In the genomic region with DNA sequence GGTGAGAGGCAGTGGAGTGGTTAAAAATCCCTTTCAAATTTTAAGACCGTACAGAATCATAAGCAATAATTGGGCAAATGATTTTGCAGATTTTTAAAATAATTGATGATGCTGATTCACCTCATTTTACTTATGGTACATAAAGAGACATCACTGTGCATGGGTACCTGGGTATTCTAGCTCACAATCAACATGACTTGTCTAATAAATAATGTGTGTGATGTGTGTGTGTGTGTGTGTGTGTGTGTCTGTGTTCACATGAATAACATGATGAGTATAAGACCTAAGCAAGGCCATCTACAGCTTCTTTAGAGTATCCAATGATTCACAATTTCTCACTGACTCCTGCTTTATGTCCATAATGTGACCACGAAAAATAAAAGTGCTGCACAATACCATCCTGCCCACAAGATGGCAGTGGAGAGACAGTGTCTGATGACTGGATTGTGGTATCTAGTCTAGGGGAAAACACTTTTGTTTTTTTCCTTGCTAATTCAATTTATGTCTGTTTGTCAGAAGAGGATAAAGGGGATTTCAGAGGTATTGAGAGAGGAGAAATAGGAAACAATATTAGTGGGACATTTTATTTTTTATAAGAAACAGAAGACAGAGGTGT, we compare ENCODE assay signal across 8 mouse cellular contexts.
DNase-seq lines count a peak whose midpoint lies in the region; ATAC-seq and TF ChIP-seq lines count a peak whose summit lies in the region.

No protein-coding gene starts in this region.

- WGBS in midbrain, postnatal 0 days: 49% methylated on average over 2 of the region's 2 CpGs

- no peaks in the 10 kb centered on the region for H3K4me1 ChIP-seq in midbrain, postnatal 0 days (ENCODE audit: insufficient read depth, low read length)

- no peaks in the 10 kb centered on the region for H3K27me3 ChIP-seq in midbrain, postnatal 0 days (ENCODE audit: insufficient read depth, low read length)

- no peaks in the 10 kb centered on the region for H3K9me3 ChIP-seq in midbrain, postnatal 0 days (ENCODE audit: low read length)

- H3K36me3 ChIP-seq in midbrain, postnatal 0 days (ENCODE audit: insufficient read depth, low read length): no peaks in the 10 kb centered on the region

- H3K9ac ChIP-seq in midbrain, postnatal 0 days (replicated peaks; ENCODE audit: low read length, poor library complexity, severe bottlenecking): no peak overlapping the region

- peak; percentile 92 for TF ChIP-seq CTCF in midbrain, postnatal 0 days (IDR thresholded peaks at IDR 0.05)

- H3K4me2 ChIP-seq in midbrain, postnatal 0 days (ENCODE audit: low read depth, low read length, poor library complexity, severe bottlenecking): no peak overlapping the region

- no peak overlapping the region for H3K27ac ChIP-seq in midbrain, postnatal 0 days (ENCODE audit: low read depth, low read length)

- DNase-seq in adrenal gland, adult 2 months: peak; percentile 10
- DNase-seq in adrenal gland, adult 8-10 months: no peak
- DNase-seq in 3134 (ENCODE audit: extremely low read depth, insufficient read length, low spot score): peak; percentile 1
- peak; percentile 11 for DNase-seq in cerebellum, adult 9-10 months
- peak; percentile 8 to 54 for DNase-seq in frontal cortex, postnatal 14 days (ENCODE audit: low spot score in 2 of 2)
- DNase-seq in left cerebral cortex, adult 11 months (ENCODE audit: low spot score): peak; percentile 51
- peak; percentile 79 for DNase-seq in midbrain, postnatal 0 days (ENCODE audit: low spot score)
- DNase-seq in spleen, postnatal 36 days (ENCODE audit: low spot score in 2 of 2): no peak

- H3K4me3 ChIP-seq in midbrain, postnatal 0 days (ENCODE audit: low read depth, low read length): no peak overlapping the region

- ATAC-seq in midbrain, postnatal 0 days (ENCODE audit: low FRiP score): no peak

Comparison
In these comparisons a context has a peak if more than half of its experiments do, and no peak if none do; other contexts are left out.
1. DNase-seq: peak in adrenal gland, adult 2 months (single experiment), 3134 (single experiment), cerebellum, adult 9-10 months (single experiment), frontal cortex, postnatal 14 days (2 of 2), left cerebral cortex, adult 11 months (single experiment) and midbrain, postnatal 0 days (single experiment); none in adrenal gland, adult 8-10 months (single experiment) and spleen, postnatal 36 days (0 of 2).